Mouse (Mus musculus): ENCODE measurements at regions not wholly inside any gene's neighbourhood (a gene's known extent, or its start where the extent isn't known, plus 50 kb on each side); places are given as distances from the start of the nearest gene placed in this dataset.

GRCm38 (mm10) chr7:125295226-125295625 is 149.2 kb upstream of the Kdm8 start:
- no peaks in the 10 kb centered on the region for H3K27me3 ChIP-seq
- H3K4me2 ChIP-seq: no peak overlapping the region
- no peak overlapping the region for H3K27ac ChIP-seq
- no peak for ATAC-seq (ENCODE audit: insufficient number of reproducible peaks, insufficient read depth, low FRiP score, low TSS enrichment, low read depth)
- H3K4me3 ChIP-seq: no peak overlapping the region
- peaks cover 6% of the 10 kb centered on the region; the same call in 1 of the 2 replicates for H3K4me1 ChIP-seq
- H3K9me3 ChIP-seq: no peaks in the 10 kb centered on the region
- no peaks in the 10 kb centered on the region for H3K36me3 ChIP-seq
- no peak overlapping the region for H3K9ac ChIP-seq
- WGBS: 58% methylated on average over 2 of the region's 2 CpGs

GRCm38 (mm10) chr7:125308433-125308832 is 136.0 kb upstream of the Kdm8 start:
- WGBS: 56% methylated on average over 3 of the region's 3 CpGs
- ATAC-seq (ENCODE audit: insufficient number of reproducible peaks, insufficient read depth, low FRiP score, low TSS enrichment, low read depth): no peak

GRCm38 (mm10) chr7:125310971-125311370 is 133.5 kb upstream of the Kdm8 start:
- Histone ChIP-seq H3K9me3 (no peaks in the 10 kb centered on the region), H3K9ac (no peak overlapping the region), H3K4me3 (no peak overlapping the region), H3K4me2 (no peak overlapping the region), H3K36me3 (no peaks in the 10 kb centered on the region), H3K4me1 (no peaks in the 10 kb centered on the region), H3K27me3 (no peaks in the 10 kb centered on the region), H3K27ac (no peak overlapping the region)
- ATAC-seq (ENCODE audit: insufficient number of reproducible peaks, insufficient read depth, low FRiP score, low TSS enrichment, low read depth): no peak
- 92% methylated on average over 4 of the region's 4 CpGs for WGBS

More at GRCm38 (mm10) chr7:125308433-125308832, 136.0 kb upstream of the Kdm8 start:
- H3K36me3 ChIP-seq: no peaks in the 10 kb centered on the region
- H3K27me3 ChIP-seq: no peaks in the 10 kb centered on the region
- no peak overlapping the region for H3K4me2 ChIP-seq
- no peak overlapping the region for H3K27ac ChIP-seq
- no peak overlapping the region; the same call in 1 of the 2 replicates for H3K9ac ChIP-seq
- H3K4me1 ChIP-seq: no peaks in the 10 kb centered on the region
- H3K9me3 ChIP-seq: no peaks in the 10 kb centered on the region
- no peak overlapping the region for H3K4me3 ChIP-seq

- ATAC-seq (ENCODE audit: insufficient number of reproducible peaks, insufficient read depth, low FRiP score, low TSS enrichment, low read depth): no peak
- Histone ChIP-seq H3K4me2 (no peak overlapping the region), H3K9me3 (no peaks in the 10 kb centered on the region), H3K4me3 (no peak overlapping the region), H3K27me3 (no peaks in the 10 kb centered on the region), H3K36me3 (no peaks in the 10 kb centered on the region), H3K4me1 (no peaks in the 10 kb centered on the region), H3K27ac (no peak overlapping the region), H3K9ac (no peak overlapping the region)
- WGBS: 83% methylated on average over 3 of the region's 3 CpGs
These were observed 130.9 kb upstream of the Kdm8 start for GRCm38 (mm10) chr7:125313604-125314003.

- Histone ChIP-seq H3K9ac (no peak overlapping the region), H3K27me3 (no peaks in the 10 kb centered on the region), H3K36me3 (no peaks in the 10 kb centered on the region), H3K4me2 (no peak overlapping the region), H3K4me1 (peaks cover 6% of the 10 kb centered on the region), H3K9me3 (no peaks in the 10 kb centered on the region), H3K4me3 (no peak overlapping the region), H3K27ac (no peak overlapping the region)
- 93% methylated on average over 2 of the region's 2 CpGs for WGBS
- ATAC-seq (ENCODE audit: insufficient number of reproducible peaks, insufficient read depth, low FRiP score, low TSS enrichment, low read depth): no peak
These were observed 109.7 kb upstream of the Kdm8 start for GRCm38 (mm10) chr7:125334769-125335168.

GRCm38 (mm10) chr7:125335586-125336165 is 108.8 kb upstream of the Kdm8 start:
- no peak for ATAC-seq (ENCODE audit: insufficient number of reproducible peaks, insufficient read depth, low FRiP score, low TSS enrichment, low read depth)
- Histone ChIP-seq H3K27ac (no peak overlapping the region), H3K4me1 (peaks cover 6% of the 10 kb centered on the region), H3K27me3 (no peaks in the 10 kb centered on the region), H3K4me3 (no peak overlapping the region), H3K36me3 (no peaks in the 10 kb centered on the region), H3K9ac (no peak overlapping the region), H3K4me2 (no peak overlapping the region), H3K9me3 (no peaks in the 10 kb centered on the region)
- WGBS: 57% methylated on average over 3 of the region's 3 CpGs

GRCm38 (mm10) chr7:125336826-125337225 is 107.7 kb upstream of the Kdm8 start:
- WGBS: 69% methylated on average over 3 of the region's 3 CpGs

GRCm38 (mm10) chr7:125338177-125338751 is 106.2 kb upstream of the Kdm8 start:
- no peak overlapping the region for H3K9ac ChIP-seq
- H3K4me3 ChIP-seq: no peak overlapping the region
- WGBS: 56% methylated on average over 6 of the region's 6 CpGs
- H3K36me3 ChIP-seq: no peaks in the 10 kb centered on the region
- H3K27me3 ChIP-seq: no peaks in the 10 kb centered on the region
- H3K4me2 ChIP-seq: no peak overlapping the region
- no peaks in the 10 kb centered on the region for H3K9me3 ChIP-seq
- H3K27ac ChIP-seq: no peak overlapping the region
- peaks cover 6% of the 10 kb centered on the region for H3K4me1 ChIP-seq
- ATAC-seq (ENCODE audit: insufficient number of reproducible peaks, insufficient read depth, low FRiP score, low TSS enrichment, low read depth): no peak

More at GRCm38 (mm10) chr7:125336826-125337225, 107.7 kb upstream of the Kdm8 start:
- Histone ChIP-seq H3K36me3 (no peaks in the 10 kb centered on the region), H3K4me1 (peaks cover 6% of the 10 kb centered on the region), H3K9ac (no peak overlapping the region), H3K4me2 (no peak overlapping the region), H3K27ac (no peak overlapping the region), H3K9me3 (no peaks in the 10 kb centered on the region), H3K27me3 (no peaks in the 10 kb centered on the region), H3K4me3 (no peak overlapping the region)
- no peak for ATAC-seq (ENCODE audit: insufficient number of reproducible peaks, insufficient read depth, low FRiP score, low TSS enrichment, low read depth)

- 77% methylated on average over 14 of the region's 14 CpGs for WGBS
- Histone ChIP-seq H3K9ac (no peak overlapping the region), H3K4me3 (no peak overlapping the region), H3K4me1 (peaks cover 6% of the 10 kb centered on the region), H3K36me3 (no peaks in the 10 kb centered on the region), H3K4me2 (no peak overlapping the region), H3K27ac (no peak overlapping the region), H3K27me3 (no peaks in the 10 kb centered on the region), H3K9me3 (no peaks in the 10 kb centered on the region)
- no peak for ATAC-seq (ENCODE audit: insufficient number of reproducible peaks, insufficient read depth, low FRiP score, low TSS enrichment, low read depth)
These were observed 104.1 kb upstream of the Kdm8 start for GRCm38 (mm10) chr7:125340326-125340905.

GRCm38 (mm10) chr7:125349606-125350005 is 94.9 kb upstream of the Kdm8 start:
- Histone ChIP-seq H3K4me1 (no peaks in the 10 kb centered on the region), H3K9ac (no peak overlapping the region), H3K36me3 (no peaks in the 10 kb centered on the region), H3K9me3 (no peaks in the 10 kb centered on the region), H3K4me3 (no peak overlapping the region), H3K27ac (no peak overlapping the region), H3K27me3 (no peaks in the 10 kb centered on the region), H3K4me2 (no peak overlapping the region)
- ATAC-seq (ENCODE audit: insufficient number of reproducible peaks, insufficient read depth, low FRiP score, low TSS enrichment, low read depth): no peak
- 47% methylated on average over 3 of the region's 3 CpGs for WGBS

- Histone ChIP-seq H3K4me1 (no peaks in the 10 kb centered on the region), H3K4me3 (no peak overlapping the region), H3K9ac (no peak overlapping the region), H3K27me3 (no peaks in the 10 kb centered on the region), H3K9me3 (no peaks in the 10 kb centered on the region), H3K4me2 (no peak overlapping the region), H3K36me3 (no peaks in the 10 kb centered on the region), H3K27ac (no peak overlapping the region)
- WGBS: 83% methylated on average over 1 of the region's 1 CpGs
- no peak for ATAC-seq (ENCODE audit: insufficient number of reproducible peaks, insufficient read depth, low FRiP score, low TSS enrichment, low read depth)
These were observed 90.3 kb upstream of the Kdm8 start for GRCm38 (mm10) chr7:125354211-125354610.

- Histone ChIP-seq H3K36me3 (no peaks in the 10 kb centered on the region), H3K27me3 (no peaks in the 10 kb centered on the region), H3K4me3 (no peak overlapping the region), H3K9ac (no peak overlapping the region), H3K27ac (no peak overlapping the region), H3K4me1 (no peaks in the 10 kb centered on the region), H3K4me2 (no peak overlapping the region), H3K9me3 (no peaks in the 10 kb centered on the region)
- 72% methylated on average over 10 of the region's 10 CpGs for WGBS
- no peak for ATAC-seq (ENCODE audit: insufficient number of reproducible peaks, insufficient read depth, low FRiP score, low TSS enrichment, low read depth)
These were observed 89.5 kb upstream of the Kdm8 start for GRCm38 (mm10) chr7:125354956-125355355.

Measured in embryonic facial prominence, embryonic 13.5 days (tissue).